Mouse (Mus musculus): ENCODE data around the gene Trim9.

Gene Trim9

GRCm38 (mm10) chr12:70249616-70250157, 97.7 kb downstream of the Trim9 start:
- no peak for DNase-seq

- no peak for DNase-seq
Measured at GRCm38 (mm10) chr12:70247683-70248474, 99.5 kb downstream of the Trim9 start.

- no peak for DNase-seq
Measured at GRCm38 (mm10) chr12:70242550-70242949, 104.9 kb downstream of the Trim9 start.

- no peak for DNase-seq
Measured at GRCm38 (mm10) chr12:70239741-70240140, 107.7 kb downstream of the Trim9 start.

- no peak for DNase-seq
Measured at GRCm38 (mm10) chr12:70238604-70239003, 108.8 kb downstream of the Trim9 start.

GRCm38 (mm10) chr12:70234938-70235484, 112.4 kb downstream of the Trim9 start:
- DNase-seq: peak; percentile 69

GRCm38 (mm10) chr12:70234411-70234810, 113.0 kb downstream of the Trim9 start:
- DNase-seq: peak; percentile 57

GRCm38 (mm10) chr12:70233637-70234315, 113.6 kb downstream of the Trim9 start:
- DNase-seq: no peak

GRCm38 (mm10) chr12:70232020-70232544, 115.3 kb downstream of the Trim9 start:
- DNase-seq: no peak

GRCm38 (mm10) chr12:70231294-70231693, 116.1 kb downstream of the Trim9 start, which contains the start of gene Pygl:
Gene Pygl (minus strand): TSS chr12:70231488.
- DNase-seq: no peak

- DNase-seq: no peak
Measured at GRCm38 (mm10) chr12:70228155-70228554, 119.3 kb downstream of the Trim9 start.

GRCm38 (mm10) chr12:70227121-70227932, 120.1 kb downstream of the Trim9 start:
- peak; percentile 80 for DNase-seq

GRCm38 (mm10) chr12:70226655-70227054, 120.8 kb downstream of the Trim9 start:
- no peak for DNase-seq

GRCm38 (mm10) chr12:70223331-70223730, 124.1 kb downstream of the Trim9 start:
- DNase-seq: no peak

- no peak for DNase-seq
Measured at GRCm38 (mm10) chr12:70221425-70221824, 126.0 kb downstream of the Trim9 start.

- DNase-seq: no peak
Measured at GRCm38 (mm10) chr12:70218795-70219540, 128.4 kb downstream of the Trim9 start.

GRCm38 (mm10) chr12:70216229-70216800, 131.1 kb downstream of the Trim9 start:
- DNase-seq: no peak

- DNase-seq: no peak
Measured at GRCm38 (mm10) chr12:70214281-70214680, 133.1 kb downstream of the Trim9 start.

GRCm38 (mm10) chr12:70213601-70214000, 133.8 kb downstream of the Trim9 start:
- no peak for DNase-seq

- no peak for DNase-seq
Measured at GRCm38 (mm10) chr12:70212501-70212900, 134.9 kb downstream of the Trim9 start.

- no peak for DNase-seq
Measured at GRCm38 (mm10) chr12:70208214-70208613, 139.2 kb downstream of the Trim9 start.
